Mouse (Mus musculus) ES-E14 (cell line): ENCODE results near the gene Stat3. TPM values are rescaled to one million over a fixed set of nuclear protein-coding genes. Genes with fewer than 3 reads are reported as not detected.

ENCODE experiments used
- DNase-seq: peaks from one replicate; pipeline ENCODE4 v3.0.0-alpha.2; 2013; ENCODE audit warnings: low read depth, low spot score
- H3K27ac ChIP-seq: 2 replicates; pipeline ENCODE4 v1.5.1; 2012; ENCODE audit warnings: low read depth, mild to moderate bottlenecking, low read length, moderate library complexity, mixed read lengths; ENCODE audit not compliant: poor library complexity, insufficient read depth, severe bottlenecking
- H3K36me3 ChIP-seq: 2 replicates; pipeline ENCODE4 v1.6.1; 2012; ENCODE audit warnings: mild to moderate bottlenecking, low read length, moderate library complexity, mixed read lengths; ENCODE audit not compliant: control insufficient read depth, poor library complexity, insufficient read depth, severe bottlenecking
- H3K4me1 ChIP-seq, 2 experiments: fragments of 150-350 bp in 1 of 2; sonication (generic) in 1 of 2; 2 replicates each; pipeline ENCODE4 v1.6.1; 2012; ENCODE audit warnings: low read length in 2 of 2, mild to moderate bottlenecking in 1 of 2, mixed read lengths in 1 of 2; ENCODE audit not compliant: control insufficient read depth in 2 of 2, insufficient read depth in 2 of 2, poor library complexity in 1 of 2
- H3K4me3 ChIP-seq, 2 experiments: fragments of 150-350 bp in 1 of 2; sonication (generic) in 1 of 2; 2 replicates each; pipeline ENCODE4 v1.5.1; 2012; ENCODE audit warnings: low read length in 2 of 2, low read depth in 1 of 2, mild to moderate bottlenecking in 1 of 2, mixed read lengths in 1 of 2; ENCODE audit not compliant: insufficient read depth in 1 of 2, poor library complexity in 1 of 2, severe bottlenecking in 1 of 2
- H3K9ac ChIP-seq: 2 replicates; pipeline ENCODE4 v1.6.1; 2012; ENCODE audit warnings: low read depth, mild to moderate bottlenecking, low read length, mixed read lengths; ENCODE audit not compliant: poor library complexity, insufficient read depth, severe bottlenecking
- H3K9me3 ChIP-seq: fragments of 150-350 bp; sonication (generic); 2 replicates; pipeline ENCODE4 v1.6.1; 2012; ENCODE audit warnings: low read depth, mild to moderate bottlenecking, low read length; ENCODE audit not compliant: control insufficient read depth, insufficient read depth
- CHD2 ChIP-seq: IDR thresholded peaks from 2 replicates; pipeline ENCODE4 v1.6.1; 2014; ENCODE audit warnings: mild to moderate bottlenecking, low read depth, low read length, inconsistent platforms
- HCFC1 ChIP-seq: IDR thresholded peaks from 2 replicates; pipeline ENCODE4 v1.6.1; 2012; ENCODE audit warnings: low read length, inconsistent platforms, borderline replicate concordance; ENCODE audit not compliant: insufficient read depth
- MAFK ChIP-seq: IDR thresholded peaks from 2 replicates; pipeline ENCODE4 v1.6.1; 2014; ENCODE audit warnings: mild to moderate bottlenecking, low read depth, low read length, inconsistent platforms; ENCODE audit not compliant: insufficient read depth
- ZC3H11A ChIP-seq: IDR thresholded peaks from 2 replicates; pipeline ENCODE4 v1.6.1; 2012; ENCODE audit warnings: low read depth, mild to moderate bottlenecking, inconsistent platforms, low read length, borderline replicate concordance
- ZNF384 ChIP-seq: IDR thresholded peaks from 2 replicates; pipeline ENCODE4 v1.6.1; 2012; ENCODE audit warnings: low read depth, low read length, inconsistent platforms
- in situ Hi-C, 2 experiments: fragments of 600-800 bp; cut with MboI; formaldehyde crosslinking; loops; one replicate each; pipeline ENCODE4 v1.15.1; 2025; ENCODE audit warnings: low sequenced_read_pairs in 2 of 2, inconsistent platforms in 1 of 2; ENCODE audit not compliant: unreplicated experiment in 2 of 2
- total RNA-seq: library from RNA; depleted of rRNA; stranded (reverse); fragments of 300-350 nt; gene quantifications from 2 replicates; pipeline ENCODE4 v1.2.3, GENCODE M21; 2012

The Stat3 gene
- total RNA-seq, 1 experiment = 61.5 TPM

DNA sequence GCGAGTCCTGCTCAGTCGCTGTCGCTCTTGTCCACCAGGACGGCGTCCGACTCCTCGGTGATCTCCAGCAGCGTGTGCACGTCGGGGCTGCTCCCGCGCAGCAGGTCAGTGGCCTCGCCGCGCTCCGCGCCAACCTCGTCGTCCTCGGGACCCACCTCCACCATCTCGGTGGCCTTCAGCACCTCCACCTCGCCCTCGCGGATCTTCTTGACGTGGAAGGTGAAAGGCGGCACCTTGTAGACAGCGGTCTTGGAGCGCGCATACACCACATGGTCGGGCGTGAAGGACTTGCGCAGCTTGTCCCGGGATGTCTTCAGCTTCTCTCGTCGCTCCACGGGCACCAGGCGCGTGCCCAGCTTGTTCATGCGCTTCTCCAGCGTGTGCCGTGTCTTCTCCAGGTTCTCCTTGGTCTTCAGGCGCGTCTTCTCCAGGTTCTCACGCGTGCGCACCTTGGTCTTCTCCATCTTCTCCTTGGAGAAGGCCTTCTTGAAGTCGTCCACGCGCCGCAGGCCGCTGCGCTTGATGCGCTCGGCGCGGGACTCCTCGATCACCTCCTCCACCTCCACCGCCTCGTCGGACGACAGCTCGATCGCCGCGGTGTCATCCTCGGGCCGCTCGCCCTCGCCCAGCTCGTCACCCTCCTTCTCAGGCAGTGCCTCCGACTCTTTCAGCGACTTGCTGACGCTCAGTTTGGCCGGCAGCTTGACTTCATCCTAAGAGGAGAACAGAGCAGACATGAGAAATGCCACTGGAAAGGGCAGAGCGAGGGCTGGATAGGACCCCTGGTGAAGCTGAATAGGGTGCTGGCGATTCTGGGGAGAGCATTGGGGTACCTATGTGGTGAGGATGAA, 19.5 kb upstream of the Stat3 start:
- TF ChIP-seq ZNF384 (no peak), ZC3H11A (no peak), MAFK (no peak), CHD2 (no peak), HCFC1 (no peak)
- H3K4me1 ChIP-seq = peaks cover 0 to 15% of the 10 kb centered on the region in 2 experiments
- no peaks in the 10 kb centered on the region for H3K9me3 ChIP-seq
- H3K27ac ChIP-seq = no peak overlapping the region
- no peaks in the 10 kb centered on the region for H3K36me3 ChIP-seq
- in situ Hi-C loops = loop anchor here in 1 of 2 experiments (10.0 kb wide), 1 partner anchor 124 kb away; no protein-coding TSS in a partner anchor
- peak overlapping the region; percentile 33 to 45 for H3K4me3 ChIP-seq
- peak overlapping the region; percentile 46 for H3K9ac ChIP-seq
- DNase-seq = no peak

DNA sequence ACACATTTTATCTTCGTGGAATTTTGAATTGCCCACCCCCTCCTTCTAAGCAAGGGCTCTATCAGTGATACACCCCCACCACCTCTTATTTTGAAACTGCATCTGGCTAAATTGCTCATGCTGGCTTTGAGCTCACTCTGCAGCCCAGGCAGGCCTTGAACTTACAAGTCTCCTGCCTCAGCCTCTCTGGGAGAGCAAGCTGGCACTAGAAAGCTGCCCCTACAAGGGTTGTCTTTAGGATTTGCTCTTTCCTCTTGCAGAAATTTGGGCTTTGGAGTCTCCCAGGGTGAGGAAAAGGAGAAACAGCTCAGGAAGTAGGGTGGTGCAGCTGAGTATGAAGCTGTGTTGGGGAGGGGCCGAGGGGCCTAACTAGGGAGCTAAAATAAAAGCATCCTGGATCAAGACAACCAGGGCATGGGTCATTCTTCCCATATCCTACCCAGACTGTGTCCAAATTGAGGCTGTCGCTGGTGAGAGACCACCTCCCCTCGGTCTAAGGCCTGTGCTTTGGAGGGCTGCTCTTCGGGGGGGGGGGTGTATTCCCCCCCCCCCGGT, 18.7 kb upstream of the Stat3 start:
- Histone ChIP-seq H3K36me3 (no peaks in the 10 kb centered on the region), H3K4me3 (no peak overlapping the region), H3K9me3 (no peaks in the 10 kb centered on the region), H3K4me1 (peaks cover 0 to 12% of the 10 kb centered on the region in 2 experiments; a peak in 3 of 4 replicates), H3K27ac (peak overlapping the region; percentile 39; the same call in 1 of the 2 replicates), H3K9ac (no peak overlapping the region; the same call in 1 of the 2 replicates)
- TF ChIP-seq CHD2 (no peak), ZNF384 (no peak), HCFC1 (no peak)
- in situ Hi-C loops = loop anchor here in 1 of 2 experiments (10.0 kb wide), 1 partner anchor 123 kb away; no protein-coding TSS in a partner anchor
- DNase-seq = no peak

- H3K36me3 ChIP-seq = no peaks in the 10 kb centered on the region
- in situ Hi-C loops = loop anchor here in 1 of 2 experiments (10.0 kb wide), 1 partner anchor 122 kb away; no protein-coding TSS in a partner anchor
- H3K27ac ChIP-seq = no peak overlapping the region; the same call in 1 of the 2 replicates
- no peak overlapping the region for H3K9ac ChIP-seq
- no peak overlapping the region; a peak in 1 of 4 replicates for H3K4me3 ChIP-seq
- no peaks in the 10 kb centered on the region for H3K9me3 ChIP-seq
- H3K4me1 ChIP-seq = peaks cover 0 to 12% of the 10 kb centered on the region in 2 experiments; a peak in 3 of 4 replicates
- TF ChIP-seq MAFK = no peak
- TF ChIP-seq CHD2 = no peak
- no peak for TF ChIP-seq HCFC1
- peak; percentile 56; the same call in 1 of the 2 replicates for TF ChIP-seq ZC3H11A
- no peak for TF ChIP-seq ZNF384
- DNase-seq = peak; percentile 88
These were observed 17.9 kb upstream of the Stat3 start for GRCm38 (mm10) chr11:100957244-100957643.

GRCm38 (mm10) chr11:100949540-100949939, 10.2 kb upstream of the Stat3 start:
- Histone ChIP-seq H3K4me1 (no peaks in the 10 kb centered on the region), H3K9ac (no peak overlapping the region), H3K4me3 (no peak overlapping the region), H3K36me3 (no peaks in the 10 kb centered on the region), H3K27ac (no peak overlapping the region), H3K9me3 (no peaks in the 10 kb centered on the region)
- TF ChIP-seq ZNF384 (no peak), CHD2 (no peak), MAFK (no peak), HCFC1 (no peak)
- DNase-seq = no peak
- in situ Hi-C loops = no loop called here
